Mouse (Mus musculus) left cerebral cortex, adult 2 months (tissue): ENCODE measurements at regions not wholly inside any gene's neighbourhood (a gene's known extent, or its start where the extent isn't known, plus 50 kb on each side); places are given as distances from the start of the nearest gene placed in this dataset.

Experiments used
- DNase-seq, 2 experiments: peaks; one replicate each; pipeline ENCODE4 v3.0.0; 2021 to 2022; ENCODE audit warnings: low spot score in 2 of 2, mixed read lengths in 1 of 2; ENCODE audit errors: extremely low spot score in 1 of 2
- H3K27ac ChIP-seq: fragments of 200-600 bp; 2 replicates; pipeline ENCODE4 v1.8.1; 2022
- H3K4me3 ChIP-seq: fragments of 200-600 bp; 2 replicates; pipeline ENCODE4 v1.8.1; 2022
- CTCF ChIP-seq: fragments of 200-600 bp; IDR thresholded peaks from 2 replicates; pipeline ENCODE4 v1.8.1; 2022; ENCODE audit warnings: antibody characterized with exemption, mild to moderate bottlenecking, moderate library complexity
- intact Hi-C: fragments of 180-260 bp; cut with DNase I; formaldehyde crosslinking; loops from one replicate; pipeline ENCODE4 v1.15.1; 2025

DNA sequence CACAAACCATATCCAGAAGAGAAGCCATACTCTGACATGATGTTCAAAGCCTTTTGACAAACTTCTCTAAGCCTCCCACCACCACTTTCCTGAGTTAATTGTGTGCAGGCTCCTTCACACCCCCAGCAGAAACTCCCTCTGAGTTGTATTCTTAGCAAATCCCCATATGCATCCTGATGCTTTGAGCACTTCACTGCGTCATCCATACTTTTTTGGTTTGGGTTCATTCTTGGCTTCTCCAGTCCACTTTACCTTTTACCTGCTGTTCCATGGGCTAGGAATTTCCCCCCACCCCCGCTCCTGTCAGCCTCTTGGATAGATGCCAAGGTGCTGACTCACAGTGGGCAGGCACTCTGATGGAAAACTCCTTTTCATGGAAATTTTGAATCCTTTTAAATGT lies 575.2 kb downstream of the Prkd1 start:
- intact Hi-C loops: loop anchor here (5.0 kb wide), 1 partner anchor 81 kb away; no protein-coding TSS in a partner anchor
- Histone ChIP-seq H3K27ac (peak overlapping the region; percentile 20), H3K4me3 (no peak overlapping the region)
- no peak for TF ChIP-seq CTCF
- DNase-seq: peak; percentile 13 to 65

DNA sequence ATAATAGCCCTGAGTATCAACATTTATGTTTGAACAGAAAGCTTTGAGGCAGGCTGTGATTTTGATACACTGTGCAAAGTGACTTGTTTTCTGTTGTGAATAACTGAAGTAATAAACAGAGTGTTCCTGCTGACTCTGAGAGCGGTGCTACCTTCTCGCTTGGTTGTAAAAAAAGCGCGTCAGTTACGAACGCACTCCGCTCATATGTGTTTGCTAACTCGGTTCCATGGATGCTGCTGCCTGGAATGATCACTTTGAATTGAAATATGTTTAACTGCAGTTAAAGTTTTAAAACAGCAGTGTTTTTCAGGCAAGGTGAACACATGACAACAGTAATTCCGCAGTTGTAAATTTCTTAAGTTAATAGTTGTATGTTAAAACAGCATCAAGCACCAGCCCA lies 567.7 kb downstream of the Prkd1 start:
- DNase-seq: no peak
- TF ChIP-seq CTCF: no peak

DNA sequence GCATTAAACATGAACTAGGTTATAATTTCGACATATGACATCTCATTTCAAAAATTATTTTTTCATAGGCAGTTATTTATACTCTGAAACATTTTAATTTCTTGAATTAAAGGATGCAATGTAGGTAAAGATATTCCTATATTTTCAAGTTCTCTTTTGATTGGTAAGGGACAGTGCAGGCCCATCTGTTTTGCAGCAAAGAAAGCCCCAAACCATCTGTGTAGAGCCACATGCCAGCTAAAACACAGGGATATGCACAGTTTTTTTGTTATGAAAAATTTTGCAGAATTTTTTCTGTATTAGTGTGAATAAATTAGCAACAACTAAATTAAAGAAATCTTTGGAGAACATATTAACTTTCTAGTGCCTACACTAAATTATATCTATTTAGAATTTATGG lies 567.3 kb downstream of the Prkd1 start:
- intact Hi-C loops: loop anchor here (2.0 to 10.0 kb wide), 3 partner anchors 39 to 607 kb away; no protein-coding TSS in a partner anchor
- peak overlapping the region; percentile 69 for H3K27ac ChIP-seq
- no peak overlapping the region; the same call in 1 of the 2 replicates for H3K4me3 ChIP-seq
- no peak for TF ChIP-seq CTCF
- DNase-seq: no peak

More for the DNA sequence above, 567.7 kb downstream of the Prkd1 start:
- H3K4me3 ChIP-seq: no peak overlapping the region; the same call in 1 of the 2 replicates
- H3K27ac ChIP-seq: peak overlapping the region; percentile 69
- intact Hi-C loops: loop anchor here (2.0 to 10.0 kb wide), 3 partner anchors 40 to 606 kb away; no protein-coding TSS in a partner anchor

DNA sequence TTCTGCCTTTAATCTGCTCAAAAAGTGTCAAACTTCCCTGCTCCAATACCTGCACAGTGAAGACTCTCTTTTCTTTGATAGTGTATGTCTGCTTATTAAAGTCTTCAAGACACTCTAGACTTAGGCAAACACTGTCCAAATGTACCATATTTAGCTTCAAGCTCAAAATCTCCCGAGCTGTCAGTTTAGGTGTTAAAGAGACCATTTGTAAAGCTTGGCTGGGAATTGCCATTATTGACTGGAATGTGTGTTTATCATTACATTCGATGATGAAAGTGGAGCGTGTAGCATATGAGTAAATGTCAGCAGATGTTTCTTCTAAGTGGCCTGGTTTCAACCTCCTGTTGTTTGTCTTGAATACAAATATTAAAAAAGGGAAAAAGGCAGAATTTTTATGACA lies 564.4 kb downstream of the Prkd1 start:
- no peak for DNase-seq
- intact Hi-C loops: loop anchor here (5.0 to 10.0 kb wide), 2 partner anchors 132 to 610 kb away; no protein-coding TSS in a partner anchor

DNA sequence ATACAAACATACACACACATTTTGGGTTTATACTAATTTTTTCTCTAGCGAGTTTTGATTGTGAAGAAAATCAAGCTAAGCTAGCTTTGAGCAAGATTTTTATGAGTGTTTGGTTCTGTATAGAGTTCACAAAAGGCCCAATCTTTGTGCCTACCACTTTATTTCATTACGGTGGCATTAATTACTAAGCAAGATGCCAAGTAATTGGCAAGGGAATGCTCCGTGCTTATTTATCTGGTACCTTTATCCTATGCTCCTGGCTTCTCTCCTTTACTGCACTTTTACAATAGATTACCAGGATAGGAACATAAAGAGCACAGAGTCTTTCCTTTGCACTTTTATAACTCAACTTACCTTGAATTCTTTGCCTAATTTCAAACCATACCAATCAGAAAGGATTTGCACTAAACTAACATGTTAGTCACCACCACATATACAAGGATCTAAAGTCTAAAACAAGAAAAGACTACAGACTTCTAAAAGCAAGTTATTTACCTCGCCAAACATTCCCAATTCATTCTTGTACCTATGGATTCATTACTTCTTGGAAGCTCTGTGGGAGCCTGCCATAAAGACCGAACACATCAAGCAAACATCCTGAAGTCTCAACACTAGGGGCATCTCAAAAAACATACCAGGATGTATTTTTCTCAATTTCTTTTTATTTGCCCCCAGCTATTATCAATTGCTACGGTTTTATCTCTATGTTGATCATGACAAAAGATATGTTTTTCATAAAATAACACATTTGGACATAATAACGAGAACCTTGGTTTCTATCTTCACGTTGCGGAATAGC lies 537.5 kb downstream of the Prkd1 start:
- Histone ChIP-seq H3K27ac (peak overlapping the region; percentile 85), H3K4me3 (peak overlapping the region; percentile 14)
- DNase-seq: no peak
- peak; percentile 16 for TF ChIP-seq CTCF
- intact Hi-C loops: loop anchor here (1.0 to 5.0 kb wide), 6 partner anchors 29 to 719 kb away; no protein-coding TSS in a partner anchor

More for the DNA sequence above, 564.4 kb downstream of the Prkd1 start:
- no peak overlapping the region; the same call in 1 of the 2 replicates for H3K27ac ChIP-seq
- no peak overlapping the region for H3K4me3 ChIP-seq
- TF ChIP-seq CTCF: no peak

DNA sequence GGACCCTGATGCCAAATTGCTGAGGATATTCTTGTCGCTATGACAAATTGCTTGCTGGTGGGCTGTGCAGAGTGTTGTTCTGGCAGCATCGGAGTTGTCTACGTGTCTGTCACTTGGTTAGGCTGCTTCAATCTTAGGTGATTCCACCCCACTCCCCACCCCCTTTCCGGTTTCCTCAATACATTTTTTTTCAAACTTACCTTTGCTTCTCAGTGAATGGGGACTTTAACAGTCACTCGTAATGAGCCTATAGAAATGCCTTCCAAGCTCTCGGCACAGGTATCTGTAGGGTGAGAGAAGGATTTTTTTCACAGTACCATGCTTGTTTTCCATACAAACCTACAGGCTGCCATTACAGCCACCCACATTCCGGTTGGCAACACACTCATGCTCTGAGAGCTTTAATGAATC lies 536.8 kb downstream of the Prkd1 start:
- no peak for TF ChIP-seq CTCF
- intact Hi-C loops: loop anchor here (1.0 to 5.0 kb wide), 4 partner anchors 120 to 720 kb away; no protein-coding TSS in a partner anchor
- peak overlapping the region; percentile 14 for H3K4me3 ChIP-seq
- peak overlapping the region; percentile 85 for H3K27ac ChIP-seq
- peak; percentile 19 to 55 for DNase-seq

DNA sequence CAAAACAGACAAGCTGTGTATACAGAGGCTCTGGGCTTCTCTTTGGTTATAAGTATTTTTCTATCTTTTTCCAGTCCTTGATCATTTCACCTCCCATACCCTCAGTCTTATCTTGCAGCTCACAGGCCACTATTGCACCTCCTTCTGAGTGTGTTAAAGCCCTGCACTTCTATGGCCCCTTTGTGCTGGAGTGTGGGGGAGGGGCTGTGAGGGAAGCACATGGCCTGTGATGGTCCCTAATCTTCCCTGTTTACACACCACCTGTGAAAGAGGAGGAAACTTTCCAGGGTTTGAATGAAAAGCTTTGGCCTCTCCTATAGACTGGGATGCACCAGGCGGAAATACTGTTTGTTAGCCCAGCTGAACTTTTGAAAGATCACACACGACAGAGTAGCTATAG lies 533.0 kb downstream of the Prkd1 start:
- no peak for DNase-seq
- no peak for TF ChIP-seq CTCF
- intact Hi-C loops: loop anchor here (5.0 kb wide), 1 partner anchor 181 kb away; no protein-coding TSS in a partner anchor
- Histone ChIP-seq H3K4me3 (no peak overlapping the region), H3K27ac (no peak overlapping the region)

DNA sequence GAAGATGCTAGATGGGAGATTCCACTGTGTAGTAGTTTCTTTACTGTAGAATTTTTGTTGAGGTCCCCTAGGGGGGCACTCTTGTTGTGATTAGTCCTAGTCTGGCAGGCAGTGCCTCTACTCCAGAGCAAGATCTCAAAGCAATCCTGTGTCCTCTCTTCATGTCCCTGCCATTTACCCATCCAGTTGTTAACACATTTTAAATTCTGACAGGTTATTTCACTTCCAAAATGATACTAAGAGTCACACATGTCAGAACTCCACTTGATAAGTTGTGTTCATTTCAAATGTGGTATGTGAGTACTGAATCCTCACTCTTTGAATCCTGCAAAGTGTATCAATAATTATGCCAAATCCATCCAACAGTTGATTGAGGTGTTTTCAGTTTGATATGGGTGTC lies 530.6 kb downstream of the Prkd1 start:
- no peak for DNase-seq
- Histone ChIP-seq H3K27ac (peak overlapping the region; percentile 1; the same call in 1 of the 2 replicates), H3K4me3 (no peak overlapping the region)
- intact Hi-C loops: loop anchor here (5.0 kb wide), 1 partner anchor 179 kb away; no protein-coding TSS in a partner anchor
- no peak for TF ChIP-seq CTCF

DNA sequence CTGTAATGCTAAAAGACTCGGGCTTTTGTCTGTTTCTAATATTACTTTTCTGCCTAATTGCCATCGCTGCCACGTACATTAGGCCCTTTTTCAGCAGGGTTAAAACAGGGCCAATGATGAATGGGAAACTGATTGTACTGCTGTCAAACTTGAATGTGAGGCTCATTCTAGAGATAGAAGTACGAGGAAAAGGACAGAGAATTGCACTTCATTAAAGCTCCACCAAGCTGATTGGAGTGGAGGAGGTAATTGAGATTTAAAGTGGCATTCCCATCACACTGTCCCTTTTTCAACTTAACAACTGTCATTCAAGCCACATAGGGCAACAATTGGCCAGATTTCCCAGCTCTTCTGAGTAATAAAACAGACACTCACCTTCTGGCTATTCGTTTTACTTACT lies 526.8 kb downstream of the Prkd1 start:
- Histone ChIP-seq H3K27ac (no peak overlapping the region), H3K4me3 (no peak overlapping the region)
- no peak for TF ChIP-seq CTCF
- no peak for DNase-seq
- intact Hi-C loops: loop anchor here (5.0 kb wide), 1 partner anchor 820 kb away; no protein-coding TSS in a partner anchor

DNA sequence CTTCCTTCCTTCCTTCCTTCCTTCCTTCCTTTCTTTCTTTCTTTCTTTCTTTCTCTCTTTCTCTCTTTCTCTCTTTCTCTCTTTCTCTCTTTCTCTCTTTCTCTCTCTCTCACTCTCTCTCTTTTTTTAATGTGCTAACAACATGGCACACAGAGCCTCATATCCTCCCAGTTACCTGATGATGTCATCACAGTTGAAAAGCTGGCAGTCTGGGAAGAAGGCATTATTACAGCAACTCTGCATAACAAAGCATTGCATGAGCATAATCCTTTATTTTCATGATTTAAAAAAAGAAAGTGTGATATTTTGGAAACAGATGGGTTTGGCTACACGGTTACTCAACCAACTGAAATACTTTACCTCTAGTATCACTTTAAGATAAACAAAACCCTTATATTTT lies 525.9 kb downstream of the Prkd1 start:
- no peak for DNase-seq
- no peak for TF ChIP-seq CTCF
- no peak overlapping the region for H3K4me3 ChIP-seq
- no peak overlapping the region for H3K27ac ChIP-seq
- intact Hi-C loops: loop anchor here (5.0 kb wide), 1 partner anchor 819 kb away; no protein-coding TSS in a partner anchor

DNA sequence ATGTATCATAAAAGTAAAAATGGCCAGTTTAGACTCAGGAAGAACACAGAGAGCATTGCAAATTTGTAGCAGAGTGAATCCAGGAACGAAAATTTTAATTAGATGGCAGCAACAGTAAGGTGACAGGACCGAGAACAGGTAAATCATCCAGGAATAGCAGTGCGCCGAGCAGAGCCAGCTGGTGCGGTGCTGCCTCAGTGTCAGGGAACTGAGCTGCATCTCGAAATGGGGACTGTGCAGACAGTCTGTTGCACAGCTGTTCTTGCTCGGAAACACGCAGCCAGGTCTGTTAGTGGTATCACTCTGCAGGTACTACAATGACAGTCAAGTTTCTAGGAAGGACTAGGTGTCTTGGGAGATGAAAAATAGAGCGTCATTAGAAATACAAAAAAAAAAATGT lies 490.8 kb downstream of the Prkd1 start:
- H3K27ac ChIP-seq: no peak overlapping the region
- TF ChIP-seq CTCF: no peak
- peak; percentile 15 to 19 for DNase-seq
- intact Hi-C loops: no loop called here
- no peak overlapping the region for H3K4me3 ChIP-seq

DNA sequence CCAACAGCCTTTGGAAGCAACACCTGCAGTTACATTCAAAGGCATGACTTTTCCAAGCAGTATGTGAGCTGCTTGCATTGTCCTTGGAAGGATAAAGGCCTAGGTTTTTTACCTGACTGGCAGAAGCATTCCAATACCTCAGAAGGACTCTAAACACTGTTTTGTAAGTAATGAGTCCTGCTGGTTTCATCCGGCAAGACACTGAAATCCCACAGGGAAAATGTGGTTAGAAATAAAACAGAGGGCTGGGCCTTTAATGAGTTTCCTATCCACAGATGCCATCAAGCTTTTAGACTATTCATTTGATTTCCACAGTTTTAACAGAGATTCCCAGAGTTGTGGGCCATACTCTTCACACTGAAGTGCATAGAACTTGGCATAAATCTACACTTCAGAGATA lies 461.6 kb downstream of the Prkd1 start:
- Histone ChIP-seq H3K4me3 (no peak overlapping the region), H3K27ac (no peak overlapping the region)
- DNase-seq: no peak
- intact Hi-C loops: no loop called here
- TF ChIP-seq CTCF: no peak
